Mouse (Mus musculus): Measurements from ENCODE around the gene Hoxb4. TPM values are rescaled to one million over a fixed set of nuclear protein-coding genes. Genes with fewer than 3 reads are reported as not detected.

Gene Hoxb4
- polyA plus RNA-seq, 1 experiment from 2014 or later = 3.8 TPM

DNA sequence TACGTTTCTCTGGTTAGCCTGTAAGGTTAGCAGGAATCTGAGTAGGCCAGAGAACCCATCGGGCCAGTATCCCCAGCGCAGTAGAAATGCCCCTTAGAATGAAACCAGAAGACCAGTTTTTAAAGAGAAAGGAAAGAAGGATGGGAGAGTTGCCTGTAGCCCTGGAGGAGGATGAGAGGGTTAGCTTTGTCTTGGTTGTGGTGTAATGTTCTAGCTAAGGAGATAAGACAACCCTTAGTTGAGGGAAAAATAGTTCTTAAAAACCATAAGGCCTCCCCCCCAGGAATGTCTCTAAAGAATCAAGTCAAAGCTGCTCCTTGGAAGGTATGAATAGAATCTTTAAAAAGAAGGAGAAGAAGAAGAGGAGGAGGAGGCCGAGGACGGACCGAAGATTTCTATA, 4.7 kb downstream of the Hoxb4 start:
- peaks cover 16% of the 10 kb centered on the region; the same call in 1 of the 2 replicates for H3K27me3 ChIP-seq (ENCODE audit: insufficient read depth, low read length)

DNA sequence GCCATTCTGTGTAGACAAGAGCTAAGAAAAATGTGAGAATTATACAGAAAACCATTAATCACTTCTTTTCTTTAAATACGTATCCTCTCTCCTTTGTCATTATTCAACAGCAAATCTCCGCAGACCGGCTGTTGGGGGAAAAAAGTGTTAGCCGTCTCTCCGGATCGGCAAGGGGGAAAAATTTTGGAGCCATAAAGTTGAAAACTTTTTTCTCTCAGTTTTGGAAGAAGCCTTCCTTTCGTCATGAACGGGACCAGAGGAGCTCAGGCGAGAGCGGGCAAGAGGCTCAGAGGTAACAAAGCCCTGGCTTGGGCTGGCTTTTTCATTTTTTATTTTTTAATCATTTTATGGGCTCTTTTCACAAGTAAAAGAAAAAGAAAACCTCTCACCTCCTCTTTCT, 5.1 kb downstream of the Hoxb4 start, which contains the start of gene Hoxb3:
Gene Hoxb3, plus strand, starts transcription at position 173 of the 400 bp plus-strand sequence.
- H3K4me2 ChIP-seq = peak within 1 kb of the TSS; percentile 84
- peak within 1 kb of the TSS; percentile 72 for H3K4me3 ChIP-seq (ENCODE audit: low read depth, low read length)
- H3K9ac ChIP-seq = peak within 1 kb of the TSS; percentile 99
- H3K27me3 ChIP-seq (ENCODE audit: insufficient read depth, low read length) = peaks cover 16% of the 10 kb centered on the region; the same call in 1 of the 2 replicates
- TF ChIP-seq CTCF (IDR thresholded peaks at IDR 0.05; ENCODE audit: low read depth) = no peak
- no peaks in the 10 kb centered on the region for H3K9me3 ChIP-seq (ENCODE audit: low read depth, low read length)
- ATAC-seq (ENCODE audit: insufficient read depth) (no peak), DNase-seq (no peak)
- no peaks in the 10 kb centered on the region; the same call in 1 of the 2 replicates for H3K4me1 ChIP-seq (ENCODE audit: insufficient read depth)
- WGBS = 15% methylated on average over 10 of the region's 10 CpGs
- peak within 1 kb of the TSS; percentile 100 for H3K27ac ChIP-seq (ENCODE audit: low read depth)
- H3K36me3 ChIP-seq (ENCODE audit: insufficient read depth) = peaks cover 12% of the 10 kb centered on the region; the same call in 1 of the 2 replicates

More for the DNA sequence above, 4.7 kb downstream of the Hoxb4 start:
- no peaks in the 10 kb centered on the region; the same call in 1 of the 2 replicates for H3K4me1 ChIP-seq (ENCODE audit: insufficient read depth)
- TF ChIP-seq CTCF (IDR thresholded peaks at IDR 0.05; ENCODE audit: low read depth) = no peak
- peak overlapping the region; percentile 72 for H3K4me3 ChIP-seq (ENCODE audit: low read depth, low read length)
- H3K27ac ChIP-seq (ENCODE audit: low read depth) = peak overlapping the region; percentile 100
- peak overlapping the region; percentile 99 for H3K9ac ChIP-seq
- H3K36me3 ChIP-seq (ENCODE audit: insufficient read depth) = peaks cover 12% of the 10 kb centered on the region; the same call in 1 of the 2 replicates
- H3K9me3 ChIP-seq (ENCODE audit: low read depth, low read length) = no peaks in the 10 kb centered on the region
- 18% methylated on average over 6 of the region's 6 CpGs for WGBS
- ATAC-seq (ENCODE audit: insufficient read depth) = no peak
- H3K4me2 ChIP-seq = peak overlapping the region; percentile 84
- DNase-seq = no peak

DNA sequence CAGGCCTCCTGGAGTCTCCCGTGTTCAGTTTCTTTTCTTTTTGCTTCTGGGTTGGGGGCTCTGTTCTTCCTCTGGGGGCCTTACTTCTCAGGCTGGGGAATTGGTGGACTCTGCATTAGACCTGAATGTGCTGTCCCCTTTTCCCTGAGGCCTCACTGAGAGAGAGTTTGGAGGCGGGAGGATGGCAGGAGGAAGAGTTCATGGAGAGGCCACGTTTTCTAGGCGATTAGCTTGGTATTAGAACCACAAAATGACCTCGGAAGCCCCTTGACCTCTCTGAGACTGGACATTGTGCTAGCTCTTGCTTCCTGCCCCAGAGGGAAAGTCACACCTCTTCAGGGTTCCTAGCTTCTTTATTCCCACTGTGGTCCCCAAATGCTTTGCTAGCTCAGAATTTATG, 6.1 kb downstream of the Hoxb4 start:
- peak overlapping the region; percentile 100 for H3K27ac ChIP-seq (ENCODE audit: low read depth)
- DNase-seq (peak; percentile 78), ATAC-seq (ENCODE audit: insufficient read depth) (no peak)
- peaks cover 12% of the 10 kb centered on the region; the same call in 1 of the 2 replicates for H3K36me3 ChIP-seq (ENCODE audit: insufficient read depth)
- peaks cover 14% of the 10 kb centered on the region; the same call in 1 of the 2 replicates for H3K27me3 ChIP-seq (ENCODE audit: insufficient read depth, low read length)
- peak overlapping the region; percentile 84 for H3K4me2 ChIP-seq
- WGBS = 7% methylated on average over 5 of the region's 5 CpGs
- H3K9ac ChIP-seq = peak overlapping the region; percentile 99
- no peak for TF ChIP-seq CTCF (IDR thresholded peaks at IDR 0.05; ENCODE audit: low read depth)
- no peaks in the 10 kb centered on the region for H3K9me3 ChIP-seq (ENCODE audit: low read depth, low read length)
- peak overlapping the region; percentile 72 for H3K4me3 ChIP-seq (ENCODE audit: low read depth, low read length)
- H3K4me1 ChIP-seq (ENCODE audit: insufficient read depth) = peaks cover under 1% of the 10 kb centered on the region; the same call in 1 of the 2 replicates

DNA sequence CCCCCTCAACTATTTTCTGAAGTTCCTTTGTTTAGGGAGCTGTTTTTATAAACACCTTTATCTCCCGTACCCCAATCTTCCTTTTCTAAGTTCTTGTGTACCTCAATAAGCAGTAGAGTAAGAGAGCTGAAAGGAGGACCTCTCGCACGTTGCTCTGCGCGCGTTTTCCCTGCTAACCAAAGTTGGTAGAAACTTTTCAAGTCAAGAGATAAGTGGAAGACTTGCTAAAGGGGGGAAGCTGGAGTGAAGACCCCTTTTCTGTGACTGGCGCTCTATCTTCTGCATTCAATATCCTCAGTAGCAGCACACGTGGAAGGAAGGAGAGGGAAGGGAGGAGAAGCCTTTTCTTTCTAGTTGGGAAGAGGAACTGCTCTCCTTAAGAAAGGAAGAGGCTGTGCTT, 6.9 kb downstream of the Hoxb4 start:
- 13% methylated on average over 8 of the region's 8 CpGs for WGBS
- peak overlapping the region; percentile 100 for H3K27ac ChIP-seq (ENCODE audit: low read depth)
- no peak for TF ChIP-seq CTCF (IDR thresholded peaks at IDR 0.05; ENCODE audit: low read depth)
- H3K4me3 ChIP-seq (ENCODE audit: low read depth, low read length) = peak overlapping the region; percentile 72
- peak overlapping the region; percentile 99 for H3K9ac ChIP-seq
- H3K36me3 ChIP-seq (ENCODE audit: insufficient read depth) = peaks cover 15% of the 10 kb centered on the region
- no peak for ATAC-seq (ENCODE audit: insufficient read depth)
- 0 out of 2 replicates have a peak, but pooled peaks cover 9% of the 10 kb centered on the region for H3K27me3 ChIP-seq (ENCODE audit: insufficient read depth, low read length)
- peak overlapping the region; percentile 84 for H3K4me2 ChIP-seq
- H3K9me3 ChIP-seq (ENCODE audit: low read depth, low read length) = no peaks in the 10 kb centered on the region
- peaks cover 6% of the 10 kb centered on the region for H3K4me1 ChIP-seq (ENCODE audit: insufficient read depth)
- no peak for DNase-seq

DNA sequence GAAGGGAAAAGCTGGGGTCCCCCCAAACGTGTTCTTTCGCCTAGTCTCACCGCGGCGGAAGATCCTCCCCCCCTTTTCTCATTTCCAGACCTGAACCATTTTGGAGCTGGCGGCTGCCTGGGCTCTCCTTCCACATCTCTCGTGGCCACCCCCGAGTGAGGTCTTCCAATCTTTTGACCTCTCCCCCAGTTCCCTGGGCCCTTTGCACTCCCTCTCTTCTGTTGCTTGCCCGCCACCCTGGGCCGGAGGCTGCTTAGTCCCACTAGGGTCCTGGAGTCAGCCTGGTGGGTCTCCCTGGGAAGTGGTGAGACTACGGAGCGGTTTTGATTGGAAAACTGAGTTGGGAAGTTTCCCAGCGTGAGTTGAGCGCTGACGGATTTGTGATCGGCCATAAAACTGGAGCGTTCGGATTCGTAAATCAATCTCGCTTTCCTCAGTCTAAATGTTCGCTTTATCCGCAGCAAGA, 7.7 kb downstream of the Hoxb4 start:
- Histone ChIP-seq H3K27me3 (ENCODE audit: insufficient read depth, low read length) (0 out of 2 replicates have a peak, but pooled peaks cover 7% of the 10 kb centered on the region), H3K27ac (ENCODE audit: low read depth) (peak overlapping the region; percentile 100), H3K9me3 (ENCODE audit: low read depth, low read length) (no peaks in the 10 kb centered on the region), H3K4me3 (ENCODE audit: low read depth, low read length) (peak overlapping the region; percentile 72), H3K4me2 (peak overlapping the region; percentile 84), H3K36me3 (ENCODE audit: insufficient read depth) (peaks cover 19% of the 10 kb centered on the region), H3K4me1 (ENCODE audit: insufficient read depth) (peaks cover 12% of the 10 kb centered on the region), H3K9ac (peak overlapping the region; percentile 99)
- ATAC-seq (ENCODE audit: insufficient read depth) (no peak), DNase-seq (peak; percentile 73)
- TF ChIP-seq CTCF (IDR thresholded peaks at IDR 0.05; ENCODE audit: low read depth) = no peak
- 6% methylated on average over 22 of the region's 22 CpGs for WGBS

DNA sequence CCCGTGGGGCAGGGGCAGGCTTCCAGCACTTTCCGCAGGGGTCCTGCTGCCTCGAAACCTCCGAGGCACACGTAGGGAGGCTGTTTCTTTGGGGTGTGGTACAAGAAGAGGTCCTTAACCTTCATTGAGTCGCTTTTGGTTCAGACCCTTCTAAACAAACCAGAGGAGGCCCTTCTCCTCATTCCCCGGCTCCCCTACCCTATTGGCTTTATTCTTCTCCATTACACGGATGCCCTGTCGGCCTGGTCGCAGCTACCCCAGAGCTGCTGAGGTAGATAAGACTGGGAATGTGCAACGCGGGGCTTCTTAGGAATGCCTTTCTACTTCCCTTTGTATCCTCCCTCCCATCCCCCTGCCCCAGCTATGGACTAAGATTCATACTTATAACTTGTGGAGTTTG, 8.6 kb downstream of the Hoxb4 start:
- ATAC-seq (ENCODE audit: insufficient read depth) = no peak
- Histone ChIP-seq H3K27me3 (ENCODE audit: insufficient read depth, low read length) (0 out of 2 replicates have a peak, but pooled peaks cover 7% of the 10 kb centered on the region), H3K4me2 (peak overlapping the region; percentile 84), H3K36me3 (ENCODE audit: insufficient read depth) (peaks cover 18% of the 10 kb centered on the region), H3K9me3 (ENCODE audit: low read depth, low read length) (no peaks in the 10 kb centered on the region), H3K4me1 (ENCODE audit: insufficient read depth) (peaks cover 12% of the 10 kb centered on the region), H3K9ac (peak overlapping the region; percentile 99), H3K4me3 (ENCODE audit: low read depth, low read length) (peak overlapping the region; percentile 72), H3K27ac (ENCODE audit: low read depth) (peak overlapping the region; percentile 100)
- TF ChIP-seq CTCF (IDR thresholded peaks at IDR 0.05; ENCODE audit: low read depth) = no peak
- WGBS = 4% methylated on average over 12 of the region's 12 CpGs
- DNase-seq = no peak

DNA sequence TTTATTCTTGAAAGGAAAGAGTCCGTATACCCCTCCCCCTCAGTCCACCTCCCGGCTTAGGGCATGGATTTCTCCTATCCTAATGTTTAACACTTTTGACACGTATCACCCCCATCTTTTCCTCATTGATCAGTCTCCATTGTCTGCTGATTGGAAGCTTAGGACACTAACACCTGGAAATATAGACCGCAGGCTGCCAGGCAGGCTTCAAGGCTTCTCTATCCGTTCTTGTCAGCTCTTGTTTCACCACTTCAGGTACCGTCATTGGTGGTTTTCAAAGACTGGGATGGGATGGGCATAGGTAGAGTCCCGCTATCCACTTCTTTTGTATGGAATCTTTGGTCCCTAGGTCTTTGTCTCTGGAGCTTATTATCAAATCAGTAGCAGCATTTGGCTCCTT, 9.1 kb downstream of the Hoxb4 start:
- ATAC-seq (ENCODE audit: insufficient read depth) (no peak), DNase-seq (no peak)
- Histone ChIP-seq H3K36me3 (ENCODE audit: insufficient read depth) (peaks cover 15% of the 10 kb centered on the region), H3K9ac (peak overlapping the region; percentile 99), H3K27ac (ENCODE audit: low read depth) (peak overlapping the region; percentile 100), H3K4me2 (peak overlapping the region; percentile 84), H3K4me3 (ENCODE audit: low read depth, low read length) (peak overlapping the region; percentile 72), H3K4me1 (ENCODE audit: insufficient read depth) (peaks cover 12% of the 10 kb centered on the region), H3K27me3 (ENCODE audit: insufficient read depth, low read length) (peaks cover 10% of the 10 kb centered on the region; the same call in 1 of the 2 replicates), H3K9me3 (ENCODE audit: low read depth, low read length) (no peaks in the 10 kb centered on the region)
- WGBS = 7% methylated on average over 7 of the region's 7 CpGs
- TF ChIP-seq CTCF (IDR thresholded peaks at IDR 0.05; ENCODE audit: low read depth) = no peak
